Mouse (Mus musculus): ENCODE measurements around the gene Tnrc18.

GRCm38 (mm10) chr5:142692248-142692647 lies 125.2 kb downstream of the Tnrc18 start, which contains the start of gene Slc29a4:
- TF ChIP-seq CTCF (IDR thresholded peaks at IDR 0.05; ENCODE audit: borderline replicate concordance, control insufficient read depth, extremely low read depth, insufficient read depth, low read length, poor library complexity), result no peak
- TF ChIP-seq POLR2A (IDR thresholded peaks at IDR 0.05; ENCODE audit: control insufficient read depth, extremely low read depth, insufficient read depth, low read length, poor library complexity), result no peak
